Mouse (Mus musculus) heart, embryonic 16.5 days (tissue): ENCODE results near the gene Apom. TPM values are rescaled to one million over a fixed set of nuclear protein-coding genes. Genes with fewer than 3 reads are reported as not detected.

Source experiments
- ATAC-seq: fragments of 200-750 bp; cut with Nextera tagmentation; replicated peaks from 2 replicates; pipeline ENCODE4 v1.8.0; 2017; ENCODE audit warnings: moderate number of reproducible peaks; ENCODE audit not compliant: insufficient read depth, low FRiP score; ENCODE audit errors: extremely low read depth
- H3K27ac ChIP-seq: fragments of 300-500 bp; sonication (generic); 2 replicates; pipeline ENCODE4 v1.5.1; 2014; ENCODE audit warnings: mild to moderate bottlenecking, low read length, control low read depth, moderate library complexity
- H3K27me3 ChIP-seq: fragments of 300-500 bp; sonication (generic); 2 replicates; pipeline ENCODE4 v1.6.1; 2014; ENCODE audit warnings: low read length, mixed read lengths; ENCODE audit not compliant: control insufficient read depth, insufficient read depth
- H3K36me3 ChIP-seq: fragments of 300-500 bp; sonication (generic); 2 replicates; pipeline ENCODE4 v1.6.1; 2014; ENCODE audit not compliant: control insufficient read depth, insufficient read depth
- H3K4me1 ChIP-seq: fragments of 300-500 bp; sonication (generic); 2 replicates; pipeline ENCODE4 v1.6.1; 2014; ENCODE audit warnings: low read length, mixed read lengths; ENCODE audit not compliant: control insufficient read depth, insufficient read depth
- H3K4me2 ChIP-seq: fragments of 300-500 bp; sonication (generic); 2 replicates; pipeline ENCODE4 v1.6.1; 2014; ENCODE audit warnings: low read depth, mild to moderate bottlenecking, control low read depth, low read length
- H3K4me3 ChIP-seq: fragments of 300-500 bp; sonication (generic); 2 replicates; pipeline ENCODE4 v1.5.1; 2014; ENCODE audit warnings: mild to moderate bottlenecking, control low read depth, low read length
- H3K9ac ChIP-seq: fragments of 300-500 bp; sonication (generic); 2 replicates; pipeline ENCODE4 v1.6.1; 2014; ENCODE audit warnings: low read length, control low read depth
- H3K9me3 ChIP-seq: fragments of 300-500 bp; sonication (generic); replicated peaks from 2 replicates; pipeline ENCODE4 v1.6.1; 2016; ENCODE audit warnings: low read length; ENCODE audit not compliant: control insufficient read depth
- WGBS: fragments of 180-500 bp; shearing (Covaris S2); extraction: QIAGEN DNeasy Blood & Tissue Kit; methylation state at CpG from one replicate; pipeline ENCODE4 v1.1.7; 2014; 5-methylcytosine and 5-hydroxymethylcytosine counted together
- polyA plus RNA-seq: library from polyadenylated mRNA; unstranded; fragments of >200 nt; fragmentation: Nextera tagmentation; extraction: Ambion mirVana; gene quantifications from 2 replicates; pipeline ENCODE4 v1.2.1, GENCODE M21; 2015

Apom gene
- polyA plus RNA-seq, 1 experiment from 2014 or later, result 0.60 TPM

GRCm38 (mm10) chr17:35153931-35154330 lies 22.1 kb upstream of the Apom start:
- Histone ChIP-seq H3K4me2 (no peak overlapping the region), H3K27ac (no peak overlapping the region), H3K36me3 (peaks cover 98% of the 10 kb centered on the region), H3K4me3 (no peak overlapping the region), H3K27me3 (no peaks in the 10 kb centered on the region), H3K9me3 (no peaks in the 10 kb centered on the region), H3K9ac (no peak overlapping the region), H3K4me1 (no peaks in the 10 kb centered on the region)
- no peak for ATAC-seq
- WGBS, result 87% methylated on average over 4 of the region's 4 CpGs

GRCm38 (mm10) chr17:35153077-35153476 lies 21.2 kb upstream of the Apom start:
- Histone ChIP-seq H3K9ac (no peak overlapping the region), H3K9me3 (no peaks in the 10 kb centered on the region), H3K27ac (no peak overlapping the region), H3K27me3 (no peaks in the 10 kb centered on the region), H3K4me1 (no peaks in the 10 kb centered on the region), H3K36me3 (peaks cover 96% of the 10 kb centered on the region), H3K4me2 (no peak overlapping the region), H3K4me3 (no peak overlapping the region)
- no peak for ATAC-seq
- WGBS, result 72% methylated on average over 9 of the region's 9 CpGs

- no peak for ATAC-seq
- no peak overlapping the region for H3K27ac ChIP-seq
- 94% methylated on average over 4 of the region's 4 CpGs for WGBS
Observed at GRCm38 (mm10) chr17:35152121-35152520, 20.3 kb upstream of the Apom start.

GRCm38 (mm10) chr17:35147922-35148639 lies 16.2 kb upstream of the Apom start:
- Histone ChIP-seq H3K27me3 (no peaks in the 10 kb centered on the region), H3K9me3 (no peaks in the 10 kb centered on the region), H3K9ac (no peak overlapping the region), H3K36me3 (peaks cover 81% of the 10 kb centered on the region), H3K4me1 (no peaks in the 10 kb centered on the region), H3K4me2 (no peak overlapping the region), H3K4me3 (no peak overlapping the region), H3K27ac (no peak overlapping the region)
- ATAC-seq, result no peak
- 61% methylated on average over 5 of the region's 5 CpGs for WGBS

More at GRCm38 (mm10) chr17:35152121-35152520, 20.3 kb upstream of the Apom start:
- Histone ChIP-seq H3K36me3 (peaks cover 90% of the 10 kb centered on the region), H3K9me3 (no peaks in the 10 kb centered on the region), H3K4me2 (no peak overlapping the region), H3K27me3 (no peaks in the 10 kb centered on the region), H3K9ac (no peak overlapping the region), H3K4me3 (no peak overlapping the region), H3K4me1 (no peaks in the 10 kb centered on the region)

- 60% methylated on average over 3 of the region's 3 CpGs for WGBS
- Histone ChIP-seq H3K4me3 (no peak overlapping the region), H3K4me1 (no peaks in the 10 kb centered on the region), H3K4me2 (no peak overlapping the region), H3K9ac (no peak overlapping the region), H3K27ac (no peak overlapping the region), H3K9me3 (no peaks in the 10 kb centered on the region), H3K27me3 (no peaks in the 10 kb centered on the region), H3K36me3 (peaks cover 81% of the 10 kb centered on the region)
- no peak for ATAC-seq
Observed at GRCm38 (mm10) chr17:35147348-35147747, 15.5 kb upstream of the Apom start.

- no peak overlapping the region for H3K4me3 ChIP-seq
- H3K36me3 ChIP-seq, result peaks cover 81% of the 10 kb centered on the region
- ATAC-seq, result no peak
- H3K9ac ChIP-seq, result no peak overlapping the region
- no peak overlapping the region for H3K27ac ChIP-seq
- WGBS, result 84% methylated on average over 5 of the region's 5 CpGs
- H3K4me2 ChIP-seq, result no peak overlapping the region
- no peaks in the 10 kb centered on the region for H3K27me3 ChIP-seq
- H3K4me1 ChIP-seq, result no peaks in the 10 kb centered on the region
- no peaks in the 10 kb centered on the region for H3K9me3 ChIP-seq
Observed at GRCm38 (mm10) chr17:35146139-35146538, 14.3 kb upstream of the Apom start.

- Histone ChIP-seq H3K36me3 (peaks cover 74% of the 10 kb centered on the region), H3K27ac (no peak overlapping the region), H3K9ac (no peak overlapping the region), H3K9me3 (no peaks in the 10 kb centered on the region), H3K4me3 (no peak overlapping the region), H3K27me3 (no peaks in the 10 kb centered on the region), H3K4me1 (peaks cover 6% of the 10 kb centered on the region), H3K4me2 (no peak overlapping the region)
- ATAC-seq, result no peak
- 93% methylated on average over 6 of the region's 6 CpGs for WGBS
Observed at GRCm38 (mm10) chr17:35141971-35142370, 10.1 kb upstream of the Apom start.

GRCm38 (mm10) chr17:35140490-35140996 lies 8.7 kb upstream of the Apom start:
- ATAC-seq, result no peak
- H3K4me1 ChIP-seq, result peaks cover 16% of the 10 kb centered on the region
- WGBS, result 70% methylated on average over 16 of the region's 16 CpGs

GRCm38 (mm10) chr17:35139269-35139668 lies 7.4 kb upstream of the Apom start:
- H3K4me1 ChIP-seq, result peaks cover 16% of the 10 kb centered on the region
- H3K36me3 ChIP-seq, result peaks cover 54% of the 10 kb centered on the region
- no peak for ATAC-seq
- H3K9me3 ChIP-seq, result no peaks in the 10 kb centered on the region
- H3K9ac ChIP-seq, result no peak overlapping the region
- H3K4me3 ChIP-seq, result no peak overlapping the region
- H3K4me2 ChIP-seq, result no peak overlapping the region
- H3K27ac ChIP-seq, result no peak overlapping the region
- H3K27me3 ChIP-seq, result no peaks in the 10 kb centered on the region
- 94% methylated on average over 3 of the region's 3 CpGs for WGBS

More at GRCm38 (mm10) chr17:35140490-35140996, 8.7 kb upstream of the Apom start:
- H3K27me3 ChIP-seq, result no peaks in the 10 kb centered on the region
- H3K4me3 ChIP-seq, result no peak overlapping the region
- H3K9me3 ChIP-seq, result no peaks in the 10 kb centered on the region
- H3K27ac ChIP-seq, result no peak overlapping the region
- H3K9ac ChIP-seq, result no peak overlapping the region
- no peak overlapping the region for H3K4me2 ChIP-seq
- H3K36me3 ChIP-seq, result peaks cover 66% of the 10 kb centered on the region
